Mouse (Mus musculus) embryo, embryonic 10 days (tissue): ENCODE data around the gene Ap1m1.
A peak's percentile ranks its signal among the peaks of the same experiment; 100 is the strongest.

Experiments used
- DNase-seq: peaks from one replicate; pipeline ENCODE4 v3.0.0-alpha.2; 2015; ENCODE audit warnings: low spot score

Ap1m1 gene

GRCm38 (mm10) chr8:72239499-72240402 lies at the start of gene Ap1m1:
Gene Ap1m1 (plus strand): TSS chr8:72240018.
- peak; percentile 100 for DNase-seq

- no peak for DNase-seq
Observed at GRCm38 (mm10) chr8:72190215-72190539, 49.6 kb upstream of the Ap1m1 start.

- no peak for DNase-seq
Observed at GRCm38 (mm10) chr8:72192065-72192464, 47.8 kb upstream of the Ap1m1 start.

GRCm38 (mm10) chr8:72197997-72198396 lies 41.8 kb upstream of the Ap1m1 start:
- DNase-seq, result no peak

- DNase-seq, result no peak
Observed at GRCm38 (mm10) chr8:72208582-72208981, 31.2 kb upstream of the Ap1m1 start.

- no peak for DNase-seq
Observed at GRCm38 (mm10) chr8:72210222-72210621, 29.6 kb upstream of the Ap1m1 start.

- no peak for DNase-seq
Observed at GRCm38 (mm10) chr8:72210710-72211109, 29.1 kb upstream of the Ap1m1 start.

- no peak for DNase-seq
Observed at GRCm38 (mm10) chr8:72211846-72212245, 28.0 kb upstream of the Ap1m1 start.

GRCm38 (mm10) chr8:72212751-72213150 lies 27.1 kb upstream of the Ap1m1 start, which contains the start of gene Cib3:
Gene Cib3 (minus strand): TSS chr8:72212837.
- DNase-seq, result no peak

- no peak for DNase-seq
Observed at GRCm38 (mm10) chr8:72213536-72213935, 26.3 kb upstream of the Ap1m1 start, which contains the start of gene Gm11034. Gene Gm11034 (minus strand): TSS chr8:72213636.

- peak; percentile 14 for DNase-seq
Observed at GRCm38 (mm10) chr8:72215060-72215459, 24.8 kb upstream of the Ap1m1 start.

- no peak for DNase-seq
Observed at GRCm38 (mm10) chr8:72215871-72216270, 23.9 kb upstream of the Ap1m1 start.

- no peak for DNase-seq
Observed at GRCm38 (mm10) chr8:72218781-72219540, 20.9 kb upstream of the Ap1m1 start.

- peak; percentile 99 for DNase-seq
Observed at GRCm38 (mm10) chr8:72219541-72220363, 20.1 kb upstream of the Ap1m1 start, which contains the start of gene Fam32a. Gene Fam32a (plus strand): TSS chr8:72219730.

- DNase-seq, result no peak
Observed at GRCm38 (mm10) chr8:72220758-72221157, 19.1 kb upstream of the Ap1m1 start.

- DNase-seq, result no peak
Observed at GRCm38 (mm10) chr8:72222656-72223055, 17.2 kb upstream of the Ap1m1 start.

GRCm38 (mm10) chr8:72240403-72240763 lies 565 bp downstream of the Ap1m1 start:
- DNase-seq, result no peak

GRCm38 (mm10) chr8:72240951-72241350 lies 1.1 kb downstream of the Ap1m1 start:
- no peak for DNase-seq

GRCm38 (mm10) chr8:72242226-72242625 lies 2.4 kb downstream of the Ap1m1 start:
- DNase-seq, result no peak

- no peak for DNase-seq
Observed at GRCm38 (mm10) chr8:72244610-72245009, 4.8 kb downstream of the Ap1m1 start.

GRCm38 (mm10) chr8:72257171-72257901 lies 17.5 kb downstream of the Ap1m1 start:
- peak; percentile 78 for DNase-seq

- no peak for DNase-seq
Observed at GRCm38 (mm10) chr8:72257902-72258238, 18.1 kb downstream of the Ap1m1 start.
